Mouse (Mus musculus) neural tube, embryonic 14.5 days (tissue): ENCODE measurements at regions not wholly inside any gene's neighbourhood (a gene's known extent, or its start where the extent isn't known, plus 50 kb on each side); places are given as distances from the start of the nearest gene placed in this dataset.
"Not testable (repeated sequence)": the region's sequence is repeated elsewhere in the genome, so short reads cannot be mapped to it uniquely, and the experiment has no call there.

Source experiments
- ATAC-seq: fragments of 200-750 bp; cut with Nextera tagmentation; 2 replicates; pipeline ENCODE4 v1.8.0; 2017; ENCODE audit warnings: low read depth, mild to moderate bottlenecking, moderate TSS enrichment, moderate library complexity
- H3K27ac ChIP-seq: fragments of 300-500 bp; sonication (generic); 2 replicates; pipeline ENCODE4 v1.5.1; 2014; ENCODE audit warnings: low read depth, mild to moderate bottlenecking, control low read depth, low read length, moderate library complexity, mixed read lengths
- H3K27me3 ChIP-seq: fragments of 300-500 bp; sonication (generic); 2 replicates; pipeline ENCODE4 v1.6.1; 2014; ENCODE audit warnings: low read length; ENCODE audit not compliant: control insufficient read depth, insufficient read depth
- H3K36me3 ChIP-seq: fragments of 300-500 bp; sonication (generic); 2 replicates; pipeline ENCODE4 v1.6.1; 2014; ENCODE audit warnings: low read length, mixed read lengths; ENCODE audit not compliant: control insufficient read depth, insufficient read depth
- H3K4me1 ChIP-seq: fragments of 300-500 bp; sonication (generic); 2 replicates; pipeline ENCODE4 v1.6.1; 2014; ENCODE audit warnings: low read length; ENCODE audit not compliant: control insufficient read depth, insufficient read depth
- H3K4me2 ChIP-seq: fragments of 300-500 bp; sonication (generic); 2 replicates; pipeline ENCODE4 v1.6.1; 2014; ENCODE audit warnings: mild to moderate bottlenecking, low read depth, low read length, control low read depth
- H3K4me3 ChIP-seq: fragments of 300-500 bp; sonication (generic); 2 replicates; pipeline ENCODE4 v1.5.1; 2014; ENCODE audit warnings: low read depth, low read length, control low read depth, mixed read lengths
- H3K9ac ChIP-seq: fragments of 300-500 bp; sonication (generic); replicated peaks from 2 replicates; pipeline ENCODE4 v1.6.1; 2014; ENCODE audit warnings: low read depth, mild to moderate bottlenecking, control low read depth, low read length, mixed read lengths
- H3K9me3 ChIP-seq: fragments of 300-500 bp; sonication (generic); 2 replicates; pipeline ENCODE4 v1.6.1; 2016; ENCODE audit warnings: low read length; ENCODE audit not compliant: control insufficient read depth
- WGBS: fragments of 180-500 bp; shearing (Covaris S2); extraction: QIAGEN DNeasy Blood & Tissue Kit; methylation state at CpG from one replicate; pipeline ENCODE4 v1.1.7; 2014; 5-methylcytosine and 5-hydroxymethylcytosine counted together

- H3K4me3 ChIP-seq, H3K4me1 ChIP-seq, H3K27me3 ChIP-seq, H3K36me3 ChIP-seq, ATAC-seq, H3K9ac ChIP-seq, H3K4me2 ChIP-seq, H3K27ac ChIP-seq: not testable (repeated sequence)
- peaks cover 11% of the 10 kb centered on the region for H3K9me3 ChIP-seq
- WGBS = 81% methylated on average over 16 of the region's 16 CpGs
These were observed 201.8 kb downstream of the Tcp10c start for GRCm38 (mm10) chr17:13556060-13556660.

GRCm38 (mm10) chr17:13558863-13559262, 201.5 kb upstream of the Afdn start:
- H3K27me3 ChIP-seq = no peaks in the 10 kb centered on the region
- no peak overlapping the region for H3K9ac ChIP-seq
- H3K9me3 ChIP-seq = no peaks in the 10 kb centered on the region
- ATAC-seq = no peak
- H3K4me2 ChIP-seq = no peak overlapping the region
- H3K4me3 ChIP-seq = no peak overlapping the region
- WGBS = 87% methylated on average over 3 of the region's 3 CpGs
- H3K27ac ChIP-seq = no peak overlapping the region
- H3K36me3 ChIP-seq = no peaks in the 10 kb centered on the region
- no peaks in the 10 kb centered on the region for H3K4me1 ChIP-seq

DNA sequence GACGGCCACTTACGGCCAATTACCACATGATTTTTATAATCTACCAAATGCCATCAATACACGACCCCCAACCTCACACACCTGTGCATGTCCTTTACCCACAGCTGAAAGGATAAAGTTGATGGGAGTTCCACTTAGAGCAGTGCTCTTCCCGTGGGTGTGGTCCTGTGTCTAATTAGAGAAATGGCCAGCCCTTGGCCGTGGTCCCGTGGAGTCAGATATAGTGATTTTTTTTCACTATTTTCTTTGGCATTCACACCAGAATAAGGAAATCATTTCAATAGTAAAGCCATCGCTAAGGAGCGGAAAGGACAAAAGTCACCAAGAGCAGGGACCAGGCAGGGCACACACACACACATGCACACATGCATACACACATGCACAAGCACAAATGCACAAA, 199.0 kb upstream of the Afdn start:
- Histone ChIP-seq H3K9me3 (no peaks in the 10 kb centered on the region), H3K27me3 (no peaks in the 10 kb centered on the region), H3K9ac (no peak overlapping the region), H3K27ac (no peak overlapping the region), H3K4me1 (no peaks in the 10 kb centered on the region), H3K36me3 (no peaks in the 10 kb centered on the region), H3K4me3 (no peak overlapping the region), H3K4me2 (no peak overlapping the region)
- WGBS = 83% methylated on average over 8 of the region's 8 CpGs
- no peak for ATAC-seq

DNA sequence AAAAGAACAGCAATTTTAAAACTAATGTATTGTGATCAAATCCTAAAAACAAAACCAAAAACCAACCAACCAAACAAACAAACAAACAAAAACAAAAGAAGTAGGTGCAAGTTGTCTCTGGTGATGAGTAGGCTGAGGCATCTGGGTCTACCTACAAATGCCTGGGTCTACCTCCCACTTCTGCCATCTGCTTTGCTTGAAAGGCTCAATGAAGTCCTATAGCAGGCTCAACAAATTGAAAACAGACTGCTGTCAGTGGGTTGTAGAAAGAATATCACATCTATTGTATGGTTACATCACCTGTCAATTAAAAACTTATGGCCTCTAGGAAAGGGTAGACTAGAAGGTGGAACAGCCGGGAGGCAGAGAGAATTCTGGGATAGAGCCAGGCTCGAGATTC, 197.4 kb upstream of the Afdn start:
- Histone ChIP-seq H3K4me3 (no peak overlapping the region), H3K4me2 (no peak overlapping the region), H3K27ac (no peak overlapping the region), H3K27me3 (no peaks in the 10 kb centered on the region), H3K9ac (no peak overlapping the region), H3K4me1 (no peaks in the 10 kb centered on the region), H3K36me3 (no peaks in the 10 kb centered on the region), H3K9me3 (no peaks in the 10 kb centered on the region)
- ATAC-seq = no peak
- WGBS = 84% methylated on average over 2 of the region's 2 CpGs

DNA sequence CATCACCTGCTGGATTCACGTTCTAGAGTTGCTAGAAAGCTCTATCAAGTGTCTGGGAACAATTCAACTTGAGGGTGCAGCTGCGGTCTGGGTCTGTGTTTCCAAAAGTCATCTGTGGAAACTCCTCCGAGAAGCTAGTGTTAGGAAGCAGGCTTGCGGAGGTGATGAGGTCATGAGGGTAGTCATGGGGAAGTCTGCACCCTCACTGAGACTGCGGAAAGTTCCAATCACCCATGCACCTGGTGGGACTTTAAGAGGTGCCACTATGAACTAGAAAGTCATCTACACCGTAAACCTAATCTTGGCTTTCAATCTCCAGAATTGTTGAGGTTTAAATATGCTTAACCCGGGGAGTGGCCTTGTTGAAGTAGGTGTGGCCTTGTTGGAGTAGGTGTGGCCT, 195.5 kb upstream of the Afdn start:
- Histone ChIP-seq H3K9me3 (no peaks in the 10 kb centered on the region), H3K27ac (no peak overlapping the region), H3K4me3 (no peak overlapping the region), H3K4me2 (no peak overlapping the region), H3K27me3 (no peaks in the 10 kb centered on the region), H3K9ac (no peak overlapping the region), H3K4me1 (no peaks in the 10 kb centered on the region), H3K36me3 (no peaks in the 10 kb centered on the region)
- 92% methylated on average over 7 of the region's 7 CpGs for WGBS
- ATAC-seq = no peak

GRCm38 (mm10) chr17:13566680-13567079, 193.7 kb upstream of the Afdn start:
- Histone ChIP-seq H3K36me3 (no peaks in the 10 kb centered on the region), H3K4me3 (no peak overlapping the region), H3K9ac (no peak overlapping the region), H3K4me2 (no peak overlapping the region), H3K4me1 (no peaks in the 10 kb centered on the region), H3K27ac (no peak overlapping the region), H3K9me3 (no peaks in the 10 kb centered on the region), H3K27me3 (no peaks in the 10 kb centered on the region)
- no peak for ATAC-seq
- 81% methylated on average over 7 of the region's 7 CpGs for WGBS

- 80% methylated on average over 3 of the region's 3 CpGs for WGBS
- H3K36me3 ChIP-seq = no peaks in the 10 kb centered on the region
- no peak overlapping the region for H3K9ac ChIP-seq
- H3K9me3 ChIP-seq = no peaks in the 10 kb centered on the region
- ATAC-seq = no peak
- H3K4me1 ChIP-seq = no peaks in the 10 kb centered on the region
- H3K4me3 ChIP-seq = no peak overlapping the region
- no peak overlapping the region for H3K27ac ChIP-seq
- H3K4me2 ChIP-seq = no peak overlapping the region
- no peaks in the 10 kb centered on the region for H3K27me3 ChIP-seq
These were observed 193.2 kb upstream of the Afdn start for GRCm38 (mm10) chr17:13567183-13567582.

- H3K9me3 ChIP-seq = no peaks in the 10 kb centered on the region
- H3K27me3 ChIP-seq = no peaks in the 10 kb centered on the region
- no peak overlapping the region for H3K4me3 ChIP-seq
- H3K27ac ChIP-seq = no peak overlapping the region
- no peaks in the 10 kb centered on the region for H3K36me3 ChIP-seq
- H3K4me1 ChIP-seq = peaks cover 12% of the 10 kb centered on the region; the same call in 1 of the 2 replicates
- H3K4me2 ChIP-seq = no peak overlapping the region
- 85% methylated on average over 5 of the region's 5 CpGs for WGBS
- no peak overlapping the region for H3K9ac ChIP-seq
- ATAC-seq = no peak
These were observed 189.5 kb upstream of the Afdn start for GRCm38 (mm10) chr17:13570796-13571195.

GRCm38 (mm10) chr17:13572204-13572833, 188.0 kb upstream of the Afdn start:
- Histone ChIP-seq H3K9me3 (no peaks in the 10 kb centered on the region), H3K4me3 (no peak overlapping the region), H3K4me2 (no peak overlapping the region), H3K36me3 (no peaks in the 10 kb centered on the region), H3K27ac (no peak overlapping the region), H3K4me1 (peaks cover 12% of the 10 kb centered on the region; the same call in 1 of the 2 replicates), H3K27me3 (no peaks in the 10 kb centered on the region), H3K9ac (no peak overlapping the region)
- no peak for ATAC-seq
- 57% methylated on average over 8 of the region's 8 CpGs for WGBS
